Comparison of ENCODE assay signal across 10 mouse cellular contexts in the genomic region with DNA sequence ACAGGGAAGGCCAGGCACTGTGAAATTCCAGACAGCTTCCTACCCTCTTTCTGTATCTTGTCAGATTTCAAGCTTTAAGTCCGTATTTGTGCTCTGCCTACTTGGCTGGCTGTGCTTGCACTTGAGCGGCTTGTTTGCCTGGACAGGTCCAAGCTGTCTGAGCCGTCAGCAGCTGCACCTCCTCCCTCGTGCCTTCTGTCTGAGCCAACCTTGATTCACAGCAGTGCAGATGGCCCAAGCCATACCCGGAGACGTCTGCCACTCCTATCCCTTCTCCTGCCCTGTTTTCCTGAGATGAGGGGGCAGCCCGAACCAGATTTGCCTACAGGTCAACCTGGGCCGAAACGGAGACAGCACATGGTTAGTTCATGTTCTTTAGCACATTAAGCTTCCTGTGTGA. TPM values are rescaled to one million over a fixed set of nuclear protein-coding genes. Genes with fewer than 3 reads are reported as not detected.
DNase-seq lines count a peak whose midpoint lies in the region.
"Had no signal": no experiment of that assay in that cellular context is flagged by ENCODE, and none has a peak within 500 bp of the region (broad histone marks: within the 10 kb centered on the region; RNA-seq: fewer than 3 reads in every experiment).

No protein-coding gene starts in this region.

- DNase-seq in left cerebral cortex, adult 18-20 months (ENCODE audit: low spot score in 2 of 2), result peak; percentile 69 to 85
- no peak for DNase-seq in left cerebral cortex, adult 11 months (ENCODE audit: low spot score)
- DNase-seq in cerebellum, adult 11 months, result peak; percentile 72
- DNase-seq in cerebellum, postnatal 14 days, result peak; percentile 76 to 79
- peak; percentile 14 to 60 for DNase-seq in lung, postnatal 4 days
- no peak for DNase-seq in adrenal gland, adult 8-10 months
- no peak for DNase-seq in embryo, embryonic 10 days (ENCODE audit: low spot score)
- DNase-seq: thymus, adult 18-20 months had no signal

RNA-seq across cellular contexts. Expression of gene Lrrc4, which starts 14.5 kb away (rescaled TPM):
- total RNA-seq in left cerebral cortex, adult 18-20 months (2021), result 100 to 1,000 TPM; 108 to 117 TPM
- total RNA-seq in adrenal gland, adult 8-10 months (2022), result 1 to 10 TPM; 5.9 to 8.0 (median 7.1) TPM
- total RNA-seq: megakaryocyte progenitor cell, adult 5-6 weeks; neutrophil, adult 5-6 weeks had no signal

Comparison
In these comparisons a context has a peak if more than half of its experiments do, and no peak if none do; other contexts are left out.
1. DNase-seq: peak in left cerebral cortex, adult 18-20 months (2 of 2), cerebellum, adult 11 months (single experiment), cerebellum, postnatal 14 days (2 of 2) and lung, postnatal 4 days (2 of 2); none in left cerebral cortex, adult 11 months (single experiment), adrenal gland, adult 8-10 months (single experiment) and embryo, embryonic 10 days (single experiment).
2. RNA of gene Lrrc4, which starts 14.5 kb away (total RNA-seq): 108 to 117 TPM in left cerebral cortex, adult 18-20 months; 5.9 to 8.0 TPM in adrenal gland, adult 8-10 months; every median in the first group is over 10 times any median in the second.